Mouse (Mus musculus): ENCODE results near the gene Rpn1.

Gene Rpn1

DNA sequence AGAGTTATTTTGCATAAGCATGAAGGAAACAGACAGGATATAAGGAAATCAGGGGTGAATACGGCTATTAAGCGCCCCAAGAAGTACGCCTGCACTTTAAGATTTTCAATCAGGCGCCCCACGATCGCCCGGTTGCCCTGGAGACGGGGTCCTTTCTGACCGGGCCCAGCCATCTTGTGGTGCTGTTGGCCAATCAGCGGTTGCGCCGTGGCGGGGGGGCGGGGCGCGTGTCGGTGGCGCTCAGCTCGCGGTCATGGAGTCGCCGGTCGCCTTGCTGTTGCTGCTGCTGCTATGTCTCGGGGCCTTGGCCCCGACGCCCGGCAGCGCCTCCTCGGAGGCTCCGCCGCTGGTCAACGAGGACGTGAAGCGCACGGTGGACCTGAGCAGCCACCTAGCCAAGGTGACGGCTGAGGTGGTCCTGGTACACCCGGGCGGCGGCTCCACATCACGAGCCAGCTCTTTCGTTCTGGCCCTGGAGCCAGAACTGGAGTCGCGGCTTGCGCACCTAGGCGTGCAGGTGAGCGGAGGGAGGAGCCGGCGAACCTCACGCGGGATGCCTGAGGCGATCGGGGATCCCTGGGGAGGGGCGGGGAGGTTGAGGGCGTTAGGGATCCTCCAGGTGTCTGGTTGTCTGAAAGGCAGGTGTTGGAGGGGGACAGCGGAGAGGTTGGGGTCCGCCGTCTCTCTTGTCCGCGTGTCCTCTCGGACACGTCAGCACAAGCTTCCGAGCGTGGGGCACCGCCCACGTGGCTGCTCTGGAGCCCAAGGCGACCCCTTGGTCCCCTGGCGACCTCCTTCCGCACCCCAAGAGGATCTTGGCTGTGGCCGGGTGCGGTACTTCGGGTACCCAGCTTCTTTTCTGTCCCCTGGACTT is at the start of gene Rpn1:
Rpn1 (plus strand) TSS at position 205 of the 874 bp plus-strand sequence.
- DNase-seq: peak; percentile 100

DNA sequence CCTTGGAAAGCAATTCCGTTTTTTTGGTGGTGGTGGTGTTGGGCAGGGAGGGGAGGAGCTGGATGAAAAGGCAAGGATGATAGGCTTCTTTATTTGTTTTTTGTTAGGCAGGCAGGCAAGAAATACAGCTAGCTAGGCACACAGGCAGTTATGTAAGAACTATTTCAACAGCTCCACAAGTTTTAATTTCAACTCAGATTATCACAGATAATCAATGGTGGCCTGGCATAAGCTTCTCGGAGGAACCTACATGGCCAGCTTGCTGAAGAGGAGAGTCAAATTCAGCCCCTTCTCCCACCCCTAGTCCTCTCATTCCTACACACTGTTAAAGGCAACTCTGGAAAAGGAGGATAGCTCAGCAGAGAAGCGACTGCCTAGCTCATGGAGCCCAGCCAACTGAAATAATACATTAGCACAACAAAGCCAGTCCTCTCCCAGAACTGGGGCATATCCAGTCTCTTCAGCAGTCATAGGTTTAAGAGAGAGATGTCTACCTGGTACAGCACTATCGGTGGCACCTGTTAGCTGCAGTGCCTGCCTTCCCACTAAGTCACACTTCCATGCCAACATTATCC is 46.7 kb upstream of the Rpn1 start:
- no peak for DNase-seq

DNA sequence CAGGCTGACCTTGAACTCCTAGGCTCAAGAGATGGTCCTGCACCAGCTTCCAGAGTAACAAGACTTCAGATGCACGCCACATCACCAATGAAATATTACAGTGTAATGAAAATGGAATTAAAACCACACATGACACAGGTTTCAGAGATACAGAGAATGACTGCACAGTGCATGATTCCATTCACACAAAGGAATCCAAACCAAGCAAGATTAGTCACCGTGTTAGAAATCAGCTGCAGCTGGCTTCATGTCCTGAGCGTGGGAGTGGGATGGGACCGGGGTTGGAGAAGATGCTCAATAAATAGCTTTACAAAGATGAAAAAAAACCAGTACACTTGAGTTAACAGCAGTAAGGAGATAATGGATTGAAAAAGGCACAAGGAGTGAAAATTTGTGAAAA is 44.9 kb upstream of the Rpn1 start:
- DNase-seq: no peak

DNA sequence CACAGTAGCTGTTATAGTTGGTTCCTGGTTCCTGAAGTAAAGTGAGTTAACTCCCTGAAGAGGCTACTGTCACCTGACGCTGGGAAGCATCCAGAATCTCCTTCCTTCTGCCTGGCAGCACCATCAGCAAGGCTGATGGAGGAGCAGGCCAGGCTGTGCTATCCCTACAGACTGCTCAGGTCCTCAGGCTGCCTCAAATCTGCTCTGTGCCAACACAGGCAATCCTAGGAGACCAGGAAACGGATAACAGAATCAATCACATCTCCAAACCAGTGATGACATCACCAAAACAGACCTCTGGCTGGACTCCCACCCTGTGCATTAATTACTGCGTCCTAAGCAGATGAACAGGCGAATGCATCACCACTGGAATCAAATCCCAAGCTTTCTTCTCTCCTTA is 43.1 kb upstream of the Rpn1 start:
- peak; percentile 92 for DNase-seq

DNA sequence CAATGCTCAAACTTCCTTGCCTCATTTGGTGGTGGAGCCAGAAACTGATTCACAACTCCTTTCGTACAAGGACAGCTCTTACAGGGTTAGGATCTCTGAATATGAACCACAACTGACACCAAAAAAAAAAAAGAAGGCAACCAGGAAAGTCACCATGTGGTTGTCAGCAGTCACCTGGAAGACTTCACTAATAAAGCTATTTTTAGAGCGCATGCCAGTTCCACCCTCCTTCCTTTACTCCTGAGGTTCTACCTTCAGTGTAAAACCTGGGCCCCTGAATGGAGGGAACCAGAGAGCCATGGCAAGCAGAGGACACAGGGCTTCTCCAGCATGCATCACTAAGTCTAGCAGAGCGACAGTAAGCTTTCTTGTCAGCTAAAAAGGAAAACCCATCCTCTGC is 41.9 kb upstream of the Rpn1 start:
- DNase-seq: no peak

DNA sequence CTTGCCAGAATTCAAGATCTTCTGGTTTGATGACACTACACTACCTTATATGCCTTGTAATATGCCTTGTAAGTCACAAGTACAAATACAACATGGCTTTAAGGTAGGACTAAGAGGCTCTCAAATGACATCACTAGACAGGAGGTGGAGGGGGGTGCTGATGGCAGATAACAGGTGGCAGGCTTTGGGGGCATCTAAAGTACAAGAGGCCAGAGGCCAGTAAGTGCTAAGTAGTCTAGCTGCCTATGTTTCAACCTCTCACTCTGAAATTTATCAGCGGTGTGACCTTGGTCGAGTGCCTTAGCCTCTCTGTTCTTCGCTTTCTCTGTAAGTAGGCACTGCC is 40.1 kb upstream of the Rpn1 start:
- DNase-seq: no peak

DNA sequence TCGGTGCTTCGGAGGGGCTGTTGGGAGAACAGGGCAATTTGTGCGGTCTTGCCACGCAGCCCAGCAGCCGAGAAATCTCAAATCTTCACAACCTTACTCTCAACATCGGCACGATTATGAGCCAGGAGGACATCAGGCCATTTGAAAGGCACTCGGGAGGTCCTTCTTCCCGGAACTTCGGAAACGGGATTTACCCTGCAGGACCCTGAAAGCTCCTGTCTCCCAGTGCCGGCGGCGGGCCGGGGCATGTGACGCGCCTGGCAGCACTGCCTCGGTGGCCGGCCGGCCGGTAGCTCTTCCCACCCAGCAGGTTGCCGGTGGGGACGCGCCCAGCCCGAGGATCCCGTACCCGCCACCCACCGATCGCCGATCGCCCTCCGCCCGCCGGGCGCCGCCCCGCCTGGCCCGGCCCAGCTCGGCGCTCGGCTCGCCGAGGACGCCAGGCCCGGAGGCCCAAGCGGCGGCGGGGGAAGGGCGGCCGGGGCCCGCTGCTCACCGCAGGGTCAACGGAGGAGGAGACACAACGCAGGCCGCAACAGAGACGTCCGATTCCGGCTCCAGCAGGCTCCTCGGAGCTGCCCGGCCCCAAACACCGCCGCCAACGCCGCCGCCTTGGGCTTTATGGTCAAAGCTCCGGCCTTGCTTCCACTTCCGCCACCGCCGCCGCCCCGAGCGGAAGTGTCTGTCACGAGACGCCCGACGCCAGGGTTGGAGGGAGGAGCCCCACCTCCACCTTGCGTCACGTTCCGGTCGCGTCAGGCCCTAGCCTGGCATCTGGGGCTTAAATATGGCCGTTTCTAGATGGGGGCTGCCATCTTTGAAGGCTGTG is 39.5 kb upstream of the Rpn1 start, which contains the start of gene Rab7:
Rab7 (minus strand) TSS at position 694 of the 829 bp plus-strand sequence.
- DNase-seq: peak; percentile 100

DNA sequence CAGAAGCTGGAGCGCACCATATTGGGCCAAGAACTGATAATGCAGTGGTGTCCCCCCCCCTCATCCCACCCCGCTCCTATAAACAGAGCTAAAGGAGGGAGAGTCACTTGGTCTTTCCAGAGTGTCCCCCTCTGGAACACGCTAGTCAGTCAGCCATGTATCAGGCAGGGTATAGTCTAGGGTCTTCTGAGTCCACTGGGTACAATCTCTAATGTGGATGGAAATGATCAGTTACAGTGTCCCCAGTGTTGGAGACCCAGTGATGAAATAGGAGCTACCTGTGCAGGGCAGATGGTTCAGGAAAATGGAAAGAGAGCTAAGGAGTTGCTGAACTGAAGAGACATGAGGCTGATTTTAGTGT is 38.9 kb upstream of the Rpn1 start:
- no peak for DNase-seq

DNA sequence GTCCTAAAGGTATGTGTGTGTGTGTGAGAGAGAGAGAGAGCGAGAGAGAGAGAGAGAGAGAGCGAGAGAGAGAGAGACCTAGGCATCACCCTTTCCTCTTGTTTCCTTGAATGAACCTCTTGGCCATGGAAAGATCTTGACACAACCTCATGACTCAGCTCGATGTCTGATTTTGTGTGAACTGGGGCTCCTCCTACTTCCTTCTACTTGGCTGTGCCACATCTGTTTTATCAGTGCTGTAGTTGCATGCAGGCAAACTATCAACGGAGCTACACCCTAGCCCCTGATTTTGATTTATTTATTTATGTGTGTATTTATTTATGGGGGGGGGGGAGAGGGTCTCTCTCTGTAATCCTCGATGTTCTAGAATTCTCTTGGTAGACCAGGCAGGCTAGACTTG is 36.4 kb upstream of the Rpn1 start:
- DNase-seq: no peak

DNA sequence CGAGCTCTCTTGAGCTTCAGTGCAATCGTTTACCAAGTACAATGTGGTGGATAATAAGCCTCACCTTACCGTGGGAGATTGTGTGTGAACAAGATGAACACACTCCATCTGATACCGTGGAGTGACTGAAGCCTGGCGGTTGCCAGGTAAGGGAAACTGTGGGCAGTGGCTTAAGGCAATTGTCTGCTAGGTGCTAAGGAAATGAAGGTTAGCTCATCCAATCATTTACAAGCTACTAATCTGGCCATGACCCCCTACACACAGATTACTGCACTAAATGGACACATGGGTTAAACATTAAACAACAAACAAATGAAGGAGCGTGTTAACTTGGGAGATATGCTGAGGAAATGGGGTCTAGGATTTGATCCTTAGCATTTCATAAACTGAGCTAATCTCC is 35.3 kb upstream of the Rpn1 start:
- no peak for DNase-seq

DNA sequence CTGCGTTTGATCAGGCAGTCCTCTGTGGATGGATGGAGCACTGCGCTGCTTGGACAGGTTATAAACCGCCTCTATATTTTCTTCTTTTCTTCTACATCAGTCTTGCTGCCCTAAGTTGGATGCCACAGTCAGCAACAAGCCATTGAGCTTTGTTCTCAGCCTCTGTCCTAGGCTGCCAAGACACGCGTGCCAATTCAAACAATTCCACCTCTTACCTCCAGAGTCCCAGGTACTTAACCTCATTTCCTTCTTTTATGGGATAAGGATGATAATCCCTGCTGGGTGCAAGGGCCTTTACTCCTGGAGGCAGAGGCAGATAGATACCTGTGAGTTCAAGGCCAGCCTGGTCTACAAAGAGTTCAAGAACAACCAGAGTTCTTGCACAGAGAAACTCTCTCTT is 33.1 kb upstream of the Rpn1 start:
- DNase-seq: no peak

DNA sequence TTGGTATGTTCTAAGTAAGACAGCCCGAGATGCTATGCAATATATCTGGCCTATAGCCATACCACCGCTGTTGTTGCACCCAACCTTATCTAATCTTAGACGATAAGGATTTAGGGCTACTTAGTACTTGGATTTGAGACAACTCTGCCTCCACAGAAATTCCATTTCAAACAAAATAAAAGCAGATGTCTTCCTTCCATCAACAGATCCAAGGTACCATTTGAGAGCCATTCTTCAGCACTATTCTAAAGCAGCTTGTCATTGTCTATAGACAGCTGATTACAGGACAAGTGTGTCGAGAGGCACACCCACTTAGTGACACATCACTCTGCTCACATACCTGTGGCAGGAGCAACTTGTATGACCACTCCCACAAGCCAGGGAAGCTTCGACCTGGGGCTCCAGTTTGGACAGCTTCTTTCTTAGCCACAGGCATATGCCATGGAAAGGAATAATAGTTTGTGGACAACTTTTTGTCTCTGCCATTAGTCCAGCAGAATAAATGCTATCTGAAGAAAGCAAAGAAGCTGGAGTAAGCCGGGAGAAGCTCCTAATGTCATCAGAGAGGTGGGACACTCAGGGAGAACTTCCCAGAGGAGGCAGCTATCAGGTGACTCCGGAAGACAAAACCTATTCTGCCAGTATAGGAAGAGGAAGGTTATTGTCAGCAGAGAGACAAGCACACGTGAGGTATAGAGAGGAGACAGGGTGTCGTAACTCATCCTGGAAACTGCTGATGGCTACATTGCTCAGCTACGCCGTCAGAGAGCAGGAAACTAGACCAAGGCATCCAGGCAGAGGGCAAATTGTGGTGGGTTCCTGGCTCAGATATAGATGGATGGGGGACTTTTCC is 30.8 kb upstream of the Rpn1 start:
- DNase-seq: no peak

DNA sequence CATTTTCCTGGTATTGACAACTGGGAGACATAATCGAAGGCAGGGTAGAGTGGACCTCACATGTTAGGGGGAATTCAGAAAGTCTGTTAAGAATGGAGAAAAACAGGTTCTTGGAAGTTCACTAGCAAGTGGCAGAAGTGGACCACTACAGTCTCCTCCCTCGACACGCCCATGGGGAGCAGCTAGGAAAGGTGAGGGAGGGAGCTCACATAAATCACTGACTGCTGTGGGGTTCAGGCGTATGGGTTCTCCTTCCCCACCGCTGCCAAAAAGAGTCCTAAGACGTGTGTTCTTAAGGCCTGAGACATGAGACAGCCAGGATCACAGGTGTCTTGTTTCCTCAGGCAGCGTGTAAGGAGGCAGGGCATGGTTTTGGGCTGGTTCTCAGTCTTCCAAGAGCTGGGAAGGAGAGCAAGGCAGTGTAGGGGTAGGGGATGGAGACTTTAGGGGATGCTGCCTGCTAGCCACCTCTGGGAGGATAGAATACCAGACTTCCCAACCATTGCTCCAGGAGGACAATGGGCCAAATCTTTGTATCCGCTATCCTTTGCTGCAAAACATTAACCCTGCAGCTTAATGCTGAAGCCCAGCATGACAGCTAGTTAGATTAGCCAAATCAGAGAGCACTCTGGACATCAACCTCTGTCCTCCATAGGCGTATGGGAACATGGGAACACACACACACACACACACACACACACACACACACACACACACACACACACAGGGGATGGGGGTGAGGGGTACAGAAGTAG is 30.0 kb upstream of the Rpn1 start:
- no peak for DNase-seq

DNA sequence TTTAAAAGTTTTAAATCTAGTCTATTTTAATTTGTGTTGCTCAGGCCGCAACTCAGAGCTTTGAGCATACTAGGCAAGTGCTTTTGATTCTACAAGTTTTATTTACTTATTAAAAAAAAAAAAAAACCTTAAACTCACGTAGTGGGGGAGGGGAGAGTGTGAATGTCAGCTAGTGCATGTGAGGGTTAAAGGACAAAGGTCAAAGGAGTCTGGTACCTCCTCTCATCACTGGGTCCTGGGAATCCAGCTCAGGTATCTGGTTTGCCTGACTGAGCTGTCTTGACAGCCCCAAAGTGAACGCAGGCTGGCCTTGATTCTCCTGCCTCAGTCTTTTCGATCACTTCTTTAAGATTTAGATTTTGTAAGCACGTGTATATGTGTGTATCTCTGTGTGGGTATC is 28.6 kb upstream of the Rpn1 start:
- no peak for DNase-seq

DNA sequence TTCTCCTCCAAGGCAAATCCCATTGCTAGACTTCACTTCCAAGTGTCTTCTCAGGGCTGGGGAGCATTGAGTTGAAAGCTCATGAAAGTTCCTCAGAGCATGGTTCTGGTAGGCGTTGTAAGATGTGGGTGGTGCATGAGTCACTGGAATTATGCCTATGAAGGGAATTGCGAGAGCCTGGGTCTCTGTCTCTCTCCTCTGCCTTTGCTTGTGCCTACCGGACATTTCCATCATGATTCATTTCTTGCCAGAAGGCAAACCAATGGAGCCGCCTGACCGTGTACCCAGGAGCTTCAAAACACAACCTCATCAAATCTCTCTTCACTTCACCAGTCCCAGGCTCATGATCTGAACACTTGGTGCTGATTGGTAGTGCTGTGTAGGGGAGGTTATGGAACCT is 27.4 kb upstream of the Rpn1 start:
- no peak for DNase-seq

DNA sequence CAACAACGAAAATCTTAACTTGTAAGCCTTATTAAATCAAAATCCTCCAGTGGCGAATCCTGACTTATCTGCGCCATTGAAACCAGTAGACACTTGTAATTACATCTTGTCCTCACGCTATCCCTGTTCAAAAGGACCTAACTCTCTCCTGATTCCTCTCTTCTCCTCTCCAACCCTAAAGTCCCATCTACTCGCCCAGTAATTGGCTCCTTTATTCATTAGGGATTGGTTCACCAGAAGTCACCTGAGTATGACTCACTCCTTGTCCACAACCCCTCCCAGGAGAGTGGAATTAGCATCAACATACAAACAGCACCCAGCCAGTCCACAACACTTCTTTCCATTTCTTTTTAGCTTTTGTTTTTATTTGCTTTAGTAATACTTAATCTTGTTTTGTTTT is 24.4 kb upstream of the Rpn1 start:
- DNase-seq: no peak

DNA sequence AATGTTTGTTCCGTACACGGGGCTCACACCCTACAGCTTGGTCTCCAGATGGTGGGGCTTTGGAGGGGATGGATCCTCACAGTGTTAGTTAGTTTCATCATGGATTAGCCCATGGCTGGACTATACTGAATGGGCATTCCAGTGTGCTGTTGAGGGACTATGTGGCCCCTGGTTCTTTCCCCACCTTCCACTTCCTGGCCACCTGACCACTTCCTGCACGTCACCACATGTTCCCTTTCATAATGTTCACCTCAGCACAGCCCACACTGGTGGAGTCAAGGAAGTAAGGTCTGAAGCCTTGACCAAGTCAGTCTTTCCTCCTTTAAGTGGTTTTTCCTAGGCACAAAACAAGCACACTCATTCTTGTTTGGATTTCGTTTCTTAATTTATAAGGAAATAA is 23.7 kb upstream of the Rpn1 start:
- no peak for DNase-seq

DNA sequence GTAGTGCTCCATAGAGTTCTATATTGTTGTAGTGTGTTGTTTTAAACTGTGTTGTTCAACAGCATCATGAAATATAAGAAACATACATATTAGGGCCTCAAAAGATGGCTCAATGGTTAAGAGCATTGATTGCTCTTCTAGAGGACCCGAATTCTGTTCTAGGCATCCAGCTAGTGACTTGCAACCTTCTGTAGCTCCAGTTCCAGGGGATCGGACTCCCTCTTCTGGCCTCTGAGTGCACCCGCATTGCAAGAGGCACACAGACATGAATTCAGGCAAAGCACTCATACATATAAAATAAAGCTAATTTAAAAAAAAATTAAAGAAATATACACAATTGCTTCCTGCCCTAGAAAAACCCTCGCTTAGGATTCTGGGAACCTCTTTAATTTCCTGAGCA is 22.9 kb upstream of the Rpn1 start:
- no peak for DNase-seq

DNA sequence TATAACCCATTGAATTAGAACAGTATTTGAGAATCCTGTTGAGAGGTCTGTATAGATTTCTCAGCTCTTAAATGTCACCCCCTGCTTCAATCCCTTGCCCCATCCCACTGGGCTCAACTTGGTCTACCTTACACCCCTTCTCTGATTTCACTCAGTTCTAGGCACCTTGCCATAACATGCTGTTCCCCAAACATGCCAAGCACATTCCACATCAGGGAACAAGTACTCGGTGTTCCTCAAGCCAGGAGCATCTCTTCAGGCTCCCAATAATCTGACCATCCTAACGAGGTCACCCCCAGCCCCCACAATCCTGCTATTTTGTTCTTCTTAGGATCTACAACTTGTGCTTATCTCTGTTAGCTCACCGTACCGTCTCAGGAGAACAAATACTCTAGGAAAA is 21.9 kb upstream of the Rpn1 start:
- peak; percentile 96 for DNase-seq

DNA sequence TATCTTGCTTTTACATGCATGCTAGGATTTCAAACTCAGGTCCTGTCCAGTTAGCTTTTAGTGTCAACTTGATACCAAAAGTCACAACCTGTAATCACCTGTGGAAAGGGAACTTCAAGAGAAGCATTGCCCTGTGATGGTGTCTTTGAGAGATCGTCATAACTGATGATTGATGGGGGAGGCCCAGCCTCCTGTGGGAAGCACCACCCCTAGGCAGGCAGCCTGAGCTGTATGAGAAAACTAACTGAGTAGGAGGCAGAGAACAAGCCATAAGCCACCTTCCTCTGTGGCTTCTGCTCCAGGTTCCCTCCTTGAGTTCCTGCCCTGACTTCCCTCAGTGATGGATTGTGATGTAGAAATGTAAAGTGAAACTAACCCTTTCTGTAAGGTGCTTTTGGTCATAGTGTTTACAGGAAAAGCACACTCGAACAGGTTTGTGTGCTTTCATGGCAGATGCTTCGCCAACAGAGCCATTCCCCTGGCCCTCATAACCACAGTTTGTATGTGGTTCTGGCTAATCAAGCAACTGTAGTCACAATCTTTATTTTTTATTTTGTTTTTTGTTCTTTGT is 20.1 kb upstream of the Rpn1 start:
- DNase-seq: no peak

DNA sequence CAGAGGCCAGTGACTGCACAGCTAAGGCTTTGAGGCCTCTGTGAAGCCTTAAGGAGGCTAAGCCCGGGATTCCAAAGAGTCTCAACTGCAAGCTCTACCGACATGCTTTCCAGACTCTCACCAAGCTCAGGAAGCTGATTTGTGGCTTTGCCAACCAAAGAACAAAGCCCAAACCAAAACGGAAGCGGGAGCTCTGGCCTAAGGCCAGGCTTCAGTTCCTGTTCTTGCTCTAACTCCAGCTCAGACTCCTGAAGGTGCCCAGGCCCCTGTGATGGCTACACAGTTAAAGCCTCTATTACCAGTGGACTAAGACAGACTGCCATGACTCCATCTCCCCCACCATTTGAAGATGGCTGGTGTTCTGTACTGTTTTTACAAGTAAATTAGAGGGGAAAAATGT is 19.2 kb upstream of the Rpn1 start:
- peak; percentile 98 for DNase-seq

DNA sequence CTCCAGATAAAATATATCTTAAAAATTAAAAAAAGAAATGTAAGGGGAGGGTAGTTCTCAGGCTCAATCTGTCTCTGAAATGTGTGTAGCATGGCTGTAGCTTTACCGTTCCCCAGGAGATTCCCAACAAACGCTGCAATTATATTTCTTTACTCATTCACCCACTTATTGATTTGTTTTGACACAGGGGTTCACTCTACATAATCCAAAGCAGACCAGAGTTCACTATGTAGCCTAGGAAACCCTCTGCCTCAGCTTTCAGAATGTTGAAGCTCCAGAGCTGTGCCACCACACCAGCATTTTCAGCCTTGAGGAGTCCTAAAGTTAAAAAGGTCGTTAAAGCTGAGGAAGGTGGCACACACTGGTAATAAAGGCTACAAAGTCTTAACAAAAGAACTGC is 18.3 kb upstream of the Rpn1 start:
- no peak for DNase-seq
